Mouse (Mus musculus): ENCODE measurements around the gene Fam184a. TPM values are rescaled to one million over a fixed set of nuclear protein-coding genes. Genes with fewer than 3 reads are reported as not detected.

The Fam184a gene
- polyA plus RNA-seq, 1 experiment from 2014 or later = 3.2 TPM

DNA sequence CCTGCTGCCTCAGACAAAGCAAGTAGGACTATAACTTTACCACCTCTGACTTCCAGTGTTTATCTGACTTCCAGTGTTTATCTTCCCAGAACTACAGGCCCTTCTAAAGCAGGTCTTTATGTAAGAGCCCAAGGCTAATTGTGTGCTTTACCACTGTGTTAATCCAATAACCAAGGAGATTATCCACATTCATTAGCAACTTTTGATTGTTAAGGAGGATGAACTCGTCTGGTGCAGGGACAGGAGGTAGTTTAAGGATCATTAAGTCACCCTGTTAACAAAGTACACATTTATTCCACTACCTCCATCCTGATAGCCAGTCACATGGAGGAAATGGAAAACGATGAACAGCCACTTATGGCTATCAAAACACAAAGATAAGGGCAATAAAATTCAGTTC lies 25.6 kb downstream of the Fam184a start:
- H3K4me1 ChIP-seq (replicated peaks; ENCODE audit: control insufficient read depth, insufficient read depth, low read length) = no peaks in the 10 kb centered on the region
- no peak overlapping the region for H3K9ac ChIP-seq (ENCODE audit: low read length)
- 25% methylated on average over 2 of the region's 2 CpGs for WGBS
- no peaks in the 10 kb centered on the region for H3K9me3 ChIP-seq (ENCODE audit: control insufficient read depth, low read length)
- no peak overlapping the region for H3K4me2 ChIP-seq (ENCODE audit: low read depth, low read length)
- no peaks in the 10 kb centered on the region for H3K27me3 ChIP-seq (ENCODE audit: control insufficient read depth, insufficient read depth, low read depth, low read length)
- ATAC-seq (ENCODE audit: low read depth) = no peak
- H3K27ac ChIP-seq (ENCODE audit: low read length) = no peak overlapping the region
- no peak overlapping the region for H3K4me3 ChIP-seq (ENCODE audit: low read length)
- H3K36me3 ChIP-seq (ENCODE audit: control insufficient read depth, insufficient read depth, low read length) = no peaks in the 10 kb centered on the region

- Histone ChIP-seq H3K9me3 (ENCODE audit: control insufficient read depth, low read length) (no peaks in the 10 kb centered on the region), H3K9ac (ENCODE audit: low read length) (no peak overlapping the region), H3K36me3 (ENCODE audit: control insufficient read depth, insufficient read depth, low read length) (no peaks in the 10 kb centered on the region), H3K27ac (ENCODE audit: low read length) (no peak overlapping the region), H3K4me1 (replicated peaks; ENCODE audit: control insufficient read depth, insufficient read depth, low read length) (no peaks in the 10 kb centered on the region), H3K27me3 (ENCODE audit: control insufficient read depth, insufficient read depth, low read depth, low read length) (no peaks in the 10 kb centered on the region), H3K4me2 (ENCODE audit: low read depth, low read length) (no peak overlapping the region), H3K4me3 (ENCODE audit: low read length) (no peak overlapping the region)
- no peak for ATAC-seq (ENCODE audit: low read depth)
- WGBS = 92% methylated on average over 9 of the region's 9 CpGs
Observed at GRCm38 (mm10) chr10:53704516-53704915, 46.4 kb downstream of the Fam184a start.

DNA sequence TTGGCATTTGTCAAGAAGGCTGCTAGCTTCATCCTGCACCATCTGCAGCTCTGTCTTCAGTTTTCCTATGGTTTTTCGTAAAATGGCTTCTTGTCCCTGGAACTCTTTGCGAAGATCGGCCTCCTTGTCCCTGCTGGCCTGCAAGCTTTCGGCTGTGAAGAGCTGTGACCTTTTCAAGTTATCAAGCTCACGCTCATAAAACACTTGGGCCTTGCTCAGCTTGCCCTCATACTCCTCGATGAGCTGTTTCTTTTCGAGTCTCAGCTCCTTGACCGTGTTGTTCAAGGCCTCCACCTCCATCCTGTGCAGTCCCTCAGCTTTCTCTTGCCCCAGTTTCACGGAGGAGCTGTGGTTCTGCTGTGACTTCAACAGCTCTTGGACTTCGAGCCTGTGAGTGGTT lies 52.4 kb downstream of the Fam184a start:
- H3K27ac ChIP-seq (ENCODE audit: low read length) = no peak overlapping the region
- H3K9ac ChIP-seq (ENCODE audit: low read length) = no peak overlapping the region
- ATAC-seq (ENCODE audit: low read depth) = no peak
- no peaks in the 10 kb centered on the region for H3K4me1 ChIP-seq (replicated peaks; ENCODE audit: control insufficient read depth, insufficient read depth, low read length)
- H3K9me3 ChIP-seq (ENCODE audit: control insufficient read depth, low read length) = no peaks in the 10 kb centered on the region
- no peaks in the 10 kb centered on the region for H3K36me3 ChIP-seq (ENCODE audit: control insufficient read depth, insufficient read depth, low read length)
- H3K4me3 ChIP-seq (ENCODE audit: low read length) = no peak overlapping the region
- no peak overlapping the region for H3K4me2 ChIP-seq (ENCODE audit: low read depth, low read length)
- H3K27me3 ChIP-seq (ENCODE audit: control insufficient read depth, insufficient read depth, low read depth, low read length) = no peaks in the 10 kb centered on the region
- 85% methylated on average over 10 of the region's 10 CpGs for WGBS

GRCm38 (mm10) chr10:53694757-53695156 lies 56.2 kb downstream of the Fam184a start:
- H3K36me3 ChIP-seq (ENCODE audit: control insufficient read depth, insufficient read depth, low read length) = no peaks in the 10 kb centered on the region
- H3K4me1 ChIP-seq (replicated peaks; ENCODE audit: control insufficient read depth, insufficient read depth, low read length) = no peaks in the 10 kb centered on the region
- ATAC-seq (ENCODE audit: low read depth) = peak; percentile 57; the same call in 1 of the 2 replicates
- H3K27me3 ChIP-seq (ENCODE audit: control insufficient read depth, insufficient read depth, low read depth, low read length) = no peaks in the 10 kb centered on the region
- H3K9me3 ChIP-seq (ENCODE audit: control insufficient read depth, low read length) = no peaks in the 10 kb centered on the region
- 40% methylated on average over 5 of the region's 5 CpGs for WGBS
- H3K4me2 ChIP-seq (ENCODE audit: low read depth, low read length) = no peak overlapping the region
- no peak overlapping the region for H3K9ac ChIP-seq (ENCODE audit: low read length)
- no peak overlapping the region for H3K4me3 ChIP-seq (ENCODE audit: low read length)
- H3K27ac ChIP-seq (ENCODE audit: low read length) = no peak overlapping the region

DNA sequence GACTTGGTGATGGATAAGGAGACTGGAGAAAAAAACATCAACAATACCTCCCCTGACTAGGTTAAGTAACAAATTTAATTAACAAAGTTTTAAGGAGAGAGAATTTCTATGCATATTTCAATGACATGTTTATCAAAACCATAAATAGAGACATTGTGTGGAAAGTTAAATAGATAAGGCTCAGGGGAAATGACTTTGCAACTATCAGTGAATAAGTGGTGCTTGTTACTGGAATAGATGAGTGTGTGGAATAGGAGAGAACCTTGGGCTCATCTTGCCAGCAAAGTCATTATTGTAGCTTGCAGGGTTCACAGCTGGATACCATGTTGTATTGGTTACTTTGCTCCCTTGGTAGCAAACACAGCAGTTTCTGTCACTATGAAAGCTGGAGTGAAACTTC lies 59.7 kb downstream of the Fam184a start:
- Histone ChIP-seq H3K9ac (ENCODE audit: low read length) (no peak overlapping the region), H3K4me2 (ENCODE audit: low read depth, low read length) (no peak overlapping the region), H3K27me3 (ENCODE audit: control insufficient read depth, insufficient read depth, low read depth, low read length) (no peaks in the 10 kb centered on the region), H3K4me1 (replicated peaks; ENCODE audit: control insufficient read depth, insufficient read depth, low read length) (no peaks in the 10 kb centered on the region), H3K4me3 (ENCODE audit: low read length) (no peak overlapping the region), H3K36me3 (ENCODE audit: control insufficient read depth, insufficient read depth, low read length) (no peaks in the 10 kb centered on the region), H3K9me3 (ENCODE audit: control insufficient read depth, low read length) (no peaks in the 10 kb centered on the region), H3K27ac (ENCODE audit: low read length) (no peak overlapping the region)
- ATAC-seq (ENCODE audit: low read depth) = no peak

DNA sequence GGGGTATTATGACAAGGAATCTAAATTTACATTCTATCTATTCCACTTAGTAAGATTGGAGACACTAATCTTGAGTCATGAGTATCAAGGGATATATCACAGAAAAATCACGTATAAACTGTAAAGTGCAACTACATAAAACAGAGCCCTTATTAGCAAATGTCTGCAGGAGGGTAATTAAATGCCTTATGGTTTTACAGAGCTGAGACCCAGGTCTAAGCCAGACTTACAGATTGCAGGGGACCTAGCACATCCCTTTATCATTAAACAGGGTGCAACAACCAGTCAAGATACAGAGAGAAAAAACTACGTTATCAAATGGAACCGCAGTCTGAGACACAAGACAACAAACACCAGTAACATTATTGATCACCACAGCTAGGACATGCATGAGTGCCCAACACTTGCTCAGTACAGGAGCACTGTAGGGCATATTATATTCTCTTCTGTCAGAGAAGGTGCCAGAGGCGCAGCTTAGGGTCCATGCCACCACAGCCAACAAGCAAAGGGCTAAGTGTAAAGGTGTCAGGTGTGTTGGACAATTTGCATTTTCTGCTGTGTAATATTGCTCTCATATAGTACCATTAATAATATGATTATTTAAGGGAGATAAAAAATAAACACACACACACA lies 61.9 kb downstream of the Fam184a start:
- Histone ChIP-seq H3K4me1 (replicated peaks; ENCODE audit: control insufficient read depth, insufficient read depth, low read length) (0 out of 2 replicates have a peak, but pooled peaks cover 3% of the 10 kb centered on the region), H3K27ac (ENCODE audit: low read length) (no peak overlapping the region), H3K9ac (ENCODE audit: low read length) (no peak overlapping the region), H3K9me3 (ENCODE audit: control insufficient read depth, low read length) (no peaks in the 10 kb centered on the region), H3K4me2 (ENCODE audit: low read depth, low read length) (no peak overlapping the region), H3K27me3 (ENCODE audit: control insufficient read depth, insufficient read depth, low read depth, low read length) (no peaks in the 10 kb centered on the region), H3K36me3 (ENCODE audit: control insufficient read depth, insufficient read depth, low read length) (no peaks in the 10 kb centered on the region), H3K4me3 (ENCODE audit: low read length) (no peak overlapping the region)
- 71% methylated on average over 4 of the region's 4 CpGs for whole genome bisulfite sequencing
- no peak for ATAC-seq (ENCODE audit: low read depth)

DNA sequence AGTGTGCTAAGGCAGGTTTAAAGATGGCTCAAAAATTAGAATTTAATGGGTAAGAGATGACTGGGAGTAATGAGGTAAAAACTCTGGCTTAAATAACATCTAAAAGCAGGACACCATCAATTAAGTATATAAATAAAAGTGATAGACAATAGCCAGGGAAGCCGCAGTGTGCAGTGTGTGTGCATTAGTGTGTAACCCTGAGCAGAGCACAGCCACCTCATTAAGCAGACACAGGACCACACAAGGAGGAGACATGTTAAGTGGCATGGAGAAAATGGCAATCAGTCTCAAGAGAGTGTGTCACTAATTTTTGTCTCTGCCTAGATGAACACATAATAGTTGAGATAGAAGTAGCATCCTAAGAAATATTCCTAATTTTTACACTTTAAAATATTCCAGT lies 62.4 kb downstream of the Fam184a start:
- Histone ChIP-seq H3K36me3 (ENCODE audit: control insufficient read depth, insufficient read depth, low read length) (no peaks in the 10 kb centered on the region), H3K4me3 (ENCODE audit: low read length) (no peak overlapping the region), H3K4me2 (ENCODE audit: low read depth, low read length) (no peak overlapping the region), H3K9ac (ENCODE audit: low read length) (no peak overlapping the region), H3K27me3 (ENCODE audit: control insufficient read depth, insufficient read depth, low read depth, low read length) (no peaks in the 10 kb centered on the region), H3K4me1 (replicated peaks; ENCODE audit: control insufficient read depth, insufficient read depth, low read length) (0 out of 2 replicates have a peak, but pooled peaks cover 3% of the 10 kb centered on the region), H3K9me3 (ENCODE audit: control insufficient read depth, low read length) (no peaks in the 10 kb centered on the region), H3K27ac (ENCODE audit: low read length) (no peak overlapping the region)
- ATAC-seq (ENCODE audit: low read depth) = no peak
- WGBS = 45% methylated on average over 1 of the region's 1 CpGs

- WGBS = 53% methylated on average over 5 of the region's 5 CpGs
- H3K4me2 ChIP-seq (ENCODE audit: low read depth, low read length) = no peak overlapping the region
- H3K27me3 ChIP-seq (ENCODE audit: control insufficient read depth, insufficient read depth, low read depth, low read length) = no peaks in the 10 kb centered on the region
- H3K9me3 ChIP-seq (ENCODE audit: control insufficient read depth, low read length) = no peaks in the 10 kb centered on the region
- no peak overlapping the region for H3K9ac ChIP-seq (ENCODE audit: low read length)
- no peak overlapping the region for H3K27ac ChIP-seq (ENCODE audit: low read length)
- 0 out of 2 replicates have a peak, but pooled peaks cover 3% of the 10 kb centered on the region for H3K4me1 ChIP-seq (replicated peaks; ENCODE audit: control insufficient read depth, insufficient read depth, low read length)
- ATAC-seq (ENCODE audit: low read depth) = no peak
- H3K36me3 ChIP-seq (ENCODE audit: control insufficient read depth, insufficient read depth, low read length) = no peaks in the 10 kb centered on the region
- H3K4me3 ChIP-seq (ENCODE audit: low read length) = no peak overlapping the region
Observed at GRCm38 (mm10) chr10:53687888-53688287, 63.0 kb downstream of the Fam184a start.

- no peaks in the 10 kb centered on the region for H3K27me3 ChIP-seq (ENCODE audit: control insufficient read depth, insufficient read depth, low read depth, low read length)
- H3K9ac ChIP-seq (ENCODE audit: low read length) = no peak overlapping the region
- no peak overlapping the region for H3K27ac ChIP-seq (ENCODE audit: low read length)
- no peaks in the 10 kb centered on the region for H3K9me3 ChIP-seq (ENCODE audit: control insufficient read depth, low read length)
- no peaks in the 10 kb centered on the region for H3K36me3 ChIP-seq (ENCODE audit: control insufficient read depth, insufficient read depth, low read length)
- H3K4me3 ChIP-seq (ENCODE audit: low read length) = no peak overlapping the region
- no peak overlapping the region for H3K4me2 ChIP-seq (ENCODE audit: low read depth, low read length)
- WGBS = 37% methylated on average over 3 of the region's 3 CpGs
- 0 out of 2 replicates have a peak, but pooled peaks cover 3% of the 10 kb centered on the region for H3K4me1 ChIP-seq (replicated peaks; ENCODE audit: control insufficient read depth, insufficient read depth, low read length)
- peak; percentile 60 for ATAC-seq (ENCODE audit: low read depth)
Observed at GRCm38 (mm10) chr10:53685806-53686205, 65.1 kb downstream of the Fam184a start.

- no peaks in the 10 kb centered on the region for H3K36me3 ChIP-seq (ENCODE audit: control insufficient read depth, insufficient read depth, low read length)
- H3K9ac ChIP-seq (ENCODE audit: low read length) = no peak overlapping the region
- H3K27me3 ChIP-seq (ENCODE audit: control insufficient read depth, insufficient read depth, low read depth, low read length) = no peaks in the 10 kb centered on the region
Observed at GRCm38 (mm10) chr10:53683226-53683625, 67.7 kb downstream of the Fam184a start.

More at GRCm38 (mm10) chr10:53683226-53683625, 67.7 kb downstream of the Fam184a start:
- ATAC-seq (ENCODE audit: low read depth) = no peak
- Histone ChIP-seq H3K9me3 (ENCODE audit: control insufficient read depth, low read length) (no peaks in the 10 kb centered on the region), H3K4me3 (ENCODE audit: low read length) (no peak overlapping the region), H3K4me1 (replicated peaks; ENCODE audit: control insufficient read depth, insufficient read depth, low read length) (0 out of 2 replicates have a peak, but pooled peaks cover 3% of the 10 kb centered on the region), H3K4me2 (ENCODE audit: low read depth, low read length) (no peak overlapping the region), H3K27ac (ENCODE audit: low read length) (no peak overlapping the region)
- 65% methylated on average over 5 of the region's 5 CpGs for WGBS

All from lung, embryonic 16.5 days (tissue).